Mouse (Mus musculus) forelimb bud, embryonic 11.5 days (tissue): ENCODE results near the gene Smo.
A peak's percentile ranks its signal among the peaks of the same experiment; 100 is the strongest.
"Not testable (repeated sequence)": the region's sequence is repeated elsewhere in the genome, so short reads cannot be mapped to it uniquely, and the experiment has no call there.

Source experiments
- DNase-seq: peaks from one replicate; pipeline ENCODE4 v3.0.0-alpha.2; 2012; ENCODE audit warnings: low read depth, low spot score

Smo gene

DNA sequence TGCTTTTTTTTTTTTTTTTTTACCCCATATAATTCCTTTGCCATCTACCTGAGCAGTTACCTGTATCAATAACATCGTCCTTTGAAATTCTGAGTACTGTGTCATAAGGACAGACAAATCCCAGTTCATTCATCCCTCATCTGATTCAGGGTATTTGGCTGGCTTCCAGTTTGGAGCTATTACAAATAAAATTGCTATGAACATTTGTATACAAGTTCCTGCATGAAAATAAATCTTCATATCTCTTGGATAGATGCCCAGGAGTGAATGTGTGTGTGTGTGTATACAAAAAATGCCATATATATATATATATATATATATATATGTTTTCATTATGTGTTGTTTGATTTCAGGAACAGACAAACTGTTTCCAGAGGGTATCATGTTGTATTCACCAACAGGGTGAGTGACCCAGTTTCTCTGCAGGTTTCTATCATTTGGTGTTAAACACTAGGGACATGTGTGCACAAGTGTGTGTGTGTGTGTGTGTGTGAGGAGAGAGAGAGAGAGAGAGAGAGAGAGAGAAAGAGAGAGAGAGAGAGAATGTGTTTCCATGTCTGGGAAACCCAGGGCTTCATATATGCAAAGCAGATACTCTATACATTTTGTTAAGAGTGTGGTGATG is 8.6 kb upstream of the Smo start:
- DNase-seq: no peak

- no peak for DNase-seq
Observed at GRCm38 (mm10) chr6:29728035-29728434, 7.3 kb upstream of the Smo start.

- DNase-seq: no peak
Observed at GRCm38 (mm10) chr6:29729491-29729890, 5.8 kb upstream of the Smo start.

DNA sequence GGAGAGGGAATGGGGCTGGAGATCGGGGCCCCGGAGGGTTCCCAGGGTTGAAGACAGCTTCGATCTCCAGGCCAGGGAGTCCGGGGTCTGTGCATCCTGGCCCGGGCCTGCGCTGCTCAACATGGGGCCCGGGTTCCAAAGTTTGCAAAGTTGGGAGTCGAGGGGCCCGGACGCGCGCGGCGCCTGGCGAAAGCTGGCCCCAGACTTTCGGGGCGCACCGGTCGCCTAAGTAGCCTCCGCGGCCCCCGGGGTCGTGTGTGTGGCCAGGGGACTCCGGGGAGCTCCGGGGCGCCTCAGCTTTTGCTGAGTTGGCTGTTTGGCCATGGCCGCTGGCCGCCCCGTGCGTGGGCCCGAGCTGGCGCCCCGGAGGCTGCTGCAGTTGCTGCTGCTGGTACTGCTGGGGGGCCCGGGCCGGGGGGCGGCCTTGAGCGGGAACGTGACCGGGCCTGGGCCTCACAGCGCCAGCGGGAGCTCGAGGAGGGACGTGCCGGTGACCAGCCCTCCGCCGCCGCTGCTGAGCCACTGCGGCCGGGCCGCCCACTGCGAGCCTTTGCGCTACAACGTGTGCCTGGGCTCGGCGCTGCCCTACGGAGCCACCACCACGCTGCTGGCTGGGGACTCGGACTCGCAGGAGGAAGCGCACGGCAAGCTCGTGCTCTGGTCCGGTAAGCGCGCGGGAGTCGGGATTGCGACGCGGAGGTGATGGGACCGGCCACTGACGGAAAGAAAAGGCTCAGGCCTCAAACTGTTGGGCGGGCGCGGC is 567 bp downstream of the Smo start:
- DNase-seq: peak; percentile 58

GRCm38 (mm10) chr6:29736610-29737458 is 1.5 kb downstream of the Smo start:
- DNase-seq: no peak

DNA sequence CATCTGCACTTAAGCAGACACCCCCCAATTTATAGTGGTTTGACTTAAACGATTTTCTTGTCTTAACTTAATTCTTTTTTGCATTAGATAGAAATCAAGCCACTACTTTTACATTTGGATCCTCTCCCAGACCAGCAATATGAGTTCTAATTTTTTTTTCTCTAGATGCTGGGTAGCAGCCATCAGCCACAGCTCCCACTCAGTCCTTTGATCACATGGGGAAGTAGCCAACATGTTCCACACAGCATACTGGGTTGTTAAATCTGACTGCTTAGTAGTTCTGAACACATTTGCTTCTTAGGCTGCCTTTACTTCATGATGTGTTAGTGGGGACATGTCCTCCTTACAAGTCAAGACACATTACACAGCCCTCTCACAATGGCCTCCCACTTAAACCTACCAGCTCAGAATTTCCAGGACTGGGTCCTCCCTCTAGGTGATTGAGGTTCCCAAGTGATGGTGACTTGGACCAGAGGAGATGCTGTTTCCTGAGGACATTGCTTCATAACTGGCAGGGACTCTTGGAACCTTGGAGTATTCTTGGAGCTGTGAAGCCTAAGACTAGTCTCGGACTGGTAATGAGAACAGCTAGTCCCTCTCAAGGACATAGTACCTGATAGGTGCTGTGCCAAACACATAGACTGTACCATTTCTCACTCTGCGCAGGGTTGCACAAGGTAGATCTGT is 16.3 kb downstream of the Smo start:
- no peak for DNase-seq

- no peak for DNase-seq
Observed at GRCm38 (mm10) chr6:29753336-29753735, 18.0 kb downstream of the Smo start.

DNA sequence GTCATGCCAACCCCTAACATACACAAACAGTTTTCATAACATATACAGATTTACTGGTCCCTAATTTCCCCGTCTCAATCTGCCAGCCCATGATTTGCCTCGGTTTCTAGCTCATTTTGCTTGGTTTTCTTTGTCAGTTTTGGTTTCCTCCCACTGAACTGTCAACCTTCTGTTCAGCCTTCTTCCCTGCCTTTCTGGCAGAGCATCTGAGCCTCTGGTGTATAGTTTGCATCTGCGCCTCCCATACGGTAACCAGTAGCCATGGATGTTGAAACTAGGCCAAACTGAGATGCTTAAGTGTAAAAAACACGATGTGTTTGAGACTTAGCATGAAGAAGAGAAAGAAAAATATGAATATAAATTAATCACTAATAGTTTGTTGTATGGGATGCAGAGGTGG is 20.7 kb downstream of the Smo start:
- no peak for DNase-seq

- DNase-seq: no peak
Observed at GRCm38 (mm10) chr6:29756476-29756875, 21.2 kb downstream of the Smo start.

GRCm38 (mm10) chr6:29758417-29758816 is 23.1 kb downstream of the Smo start:
- DNase-seq: peak; percentile 85

DNA sequence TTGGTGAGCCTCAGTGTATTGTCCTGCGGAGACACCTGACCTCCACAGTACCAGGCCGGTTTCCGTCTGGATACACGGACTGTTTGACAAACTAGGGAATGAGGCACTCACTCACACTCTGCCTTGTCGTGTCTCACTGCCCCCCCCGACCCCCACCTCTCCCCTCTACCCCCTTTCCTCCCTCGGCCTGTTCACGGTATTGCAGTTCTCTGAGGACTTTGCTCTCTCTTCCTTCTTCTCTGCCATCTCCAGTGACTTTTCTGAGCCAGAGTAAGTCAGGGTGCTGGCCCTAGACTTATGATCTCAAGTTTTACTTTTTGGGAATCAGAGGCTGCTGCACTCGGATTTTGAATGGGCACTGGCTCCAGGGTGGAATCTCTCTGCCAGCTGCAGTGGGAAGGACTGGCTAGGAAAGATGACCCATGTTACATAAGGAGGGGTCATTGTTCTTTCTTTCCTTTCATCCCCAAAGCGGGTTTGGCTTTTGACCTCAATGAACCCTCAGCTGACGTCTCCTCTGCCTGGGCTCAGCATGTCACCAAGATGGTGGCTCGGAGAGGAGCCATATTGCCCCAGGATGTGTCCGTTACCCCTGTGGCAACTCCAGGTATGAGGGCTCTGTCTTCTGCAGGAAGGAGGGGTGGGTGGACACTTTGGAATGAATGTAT is 23.8 kb downstream of the Smo start:
- no peak for DNase-seq

DNA sequence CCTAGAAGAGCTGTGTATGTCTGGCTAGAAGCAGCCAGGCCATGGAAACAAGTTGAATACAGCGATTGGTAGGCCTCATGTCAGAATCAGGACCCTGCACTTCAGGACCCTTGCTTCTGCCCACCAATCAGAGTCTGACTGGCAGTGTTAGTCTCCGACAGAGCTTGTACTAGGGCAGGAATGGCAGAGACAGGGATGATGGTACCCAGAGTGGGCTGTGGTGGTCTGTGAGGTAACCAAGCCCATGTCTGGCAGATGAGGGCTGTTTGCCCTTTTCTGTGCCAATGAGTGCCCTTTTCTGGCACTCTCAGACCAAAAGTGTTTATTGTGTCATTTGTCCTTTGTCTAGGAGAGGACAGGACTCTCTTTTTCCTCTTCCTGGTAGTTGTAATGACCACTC is 25.1 kb downstream of the Smo start:
- not testable (repeated sequence) for DNase-seq

GRCm38 (mm10) chr6:29761282-29761681 is 26.0 kb downstream of the Smo start:
- no peak for DNase-seq

- peak; percentile 35 for DNase-seq
Observed at GRCm38 (mm10) chr6:29762524-29762923, 27.2 kb downstream of the Smo start.

DNA sequence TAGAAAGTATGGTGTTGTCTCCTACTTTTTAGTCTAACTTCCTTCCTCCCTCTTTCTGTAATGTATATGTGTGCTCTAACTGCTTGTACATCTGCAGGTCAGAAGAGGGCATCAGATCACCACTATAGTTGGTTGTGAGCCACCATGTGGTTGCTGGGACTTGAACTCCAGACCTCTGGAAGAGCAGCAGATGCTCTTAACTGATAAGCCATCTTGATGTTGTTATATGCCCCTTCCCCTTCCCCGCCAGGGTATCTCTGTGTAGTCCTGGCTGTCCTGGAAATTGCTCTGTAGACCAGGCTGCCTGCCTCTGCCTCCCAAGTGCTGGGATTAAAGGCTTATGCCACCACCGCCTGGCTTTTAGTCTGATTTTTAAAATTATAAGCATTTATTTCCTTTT is 31.6 kb downstream of the Smo start:
- no peak for DNase-seq

DNA sequence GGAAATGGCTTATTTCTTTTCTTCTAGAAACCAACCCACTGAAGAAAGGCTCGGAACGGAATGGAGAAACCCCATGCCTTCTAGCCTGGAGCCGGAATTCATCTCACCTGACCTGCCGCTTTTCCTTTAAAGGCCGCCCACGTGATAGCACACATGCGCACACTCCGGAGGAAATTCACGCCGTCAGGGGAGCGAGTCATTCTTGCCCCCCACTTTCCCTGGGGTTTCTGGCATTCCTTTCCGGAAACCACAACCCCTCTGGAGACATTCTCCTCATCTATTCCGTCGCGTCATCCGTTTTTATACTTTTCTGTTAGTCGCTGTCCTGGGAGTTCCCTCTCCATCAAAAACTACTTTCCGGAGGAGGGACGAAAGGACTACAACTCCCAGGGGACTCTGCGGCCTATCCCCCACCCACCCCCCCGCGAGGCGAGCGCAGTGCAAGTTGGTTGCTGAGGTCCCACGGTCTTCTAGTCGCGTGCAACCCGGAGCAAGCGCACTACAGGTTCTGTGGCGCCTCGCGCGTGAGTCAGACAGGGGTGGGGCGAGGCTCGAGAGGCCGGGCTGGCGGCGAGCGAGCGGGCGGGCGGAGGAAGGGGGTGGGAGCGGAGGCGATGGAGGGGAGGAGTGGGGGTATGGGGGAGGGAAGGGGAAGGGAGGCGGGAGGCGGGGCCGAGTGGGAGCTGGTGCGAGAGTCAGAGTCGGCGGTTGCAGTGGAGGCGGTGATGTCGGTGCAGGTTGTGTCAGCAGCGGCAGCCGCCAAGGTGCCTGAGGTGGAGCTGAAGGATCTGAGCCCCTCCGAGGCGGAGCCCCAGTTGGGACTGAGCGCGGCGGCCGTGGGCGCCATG is 32.7 kb downstream of the Smo start, which contains the start of gene Ahcyl2:
Gene Ahcyl2 (plus strand): TSS at position 199 of the 848 bp plus-strand sequence.
- DNase-seq: peak; percentile 95

DNA sequence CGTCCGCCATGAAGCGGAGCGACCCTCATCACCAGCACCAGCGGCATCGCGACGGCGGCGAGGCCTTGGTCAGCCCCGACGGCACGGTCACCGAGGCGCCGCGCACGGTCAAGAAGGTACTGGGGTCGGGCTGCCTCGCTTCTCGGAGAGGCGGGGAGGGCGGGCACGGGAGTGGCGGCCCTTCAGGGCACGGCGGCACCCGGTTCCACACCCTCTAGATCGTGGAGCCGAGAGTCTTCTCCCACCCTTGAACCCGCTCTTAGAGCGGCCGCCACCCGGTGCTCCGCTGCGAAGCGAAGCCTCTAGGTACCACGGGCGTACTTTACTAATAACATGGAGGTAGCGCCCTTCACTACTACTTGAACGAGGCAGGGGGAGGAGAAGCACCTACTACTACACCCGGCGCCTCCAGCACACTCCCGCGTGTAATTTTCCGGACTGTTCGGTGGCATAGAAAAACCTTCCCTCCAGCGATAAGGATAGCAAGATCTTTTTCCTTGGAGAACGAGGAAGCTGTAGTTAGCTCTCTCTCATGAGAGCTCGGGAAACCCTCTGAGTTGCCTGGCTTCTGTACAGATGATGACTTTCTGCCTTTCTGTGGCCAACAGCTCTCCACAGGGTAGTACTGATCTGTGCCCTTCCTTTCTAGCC is 33.6 kb downstream of the Smo start:
- DNase-seq: peak; percentile 25

DNA sequence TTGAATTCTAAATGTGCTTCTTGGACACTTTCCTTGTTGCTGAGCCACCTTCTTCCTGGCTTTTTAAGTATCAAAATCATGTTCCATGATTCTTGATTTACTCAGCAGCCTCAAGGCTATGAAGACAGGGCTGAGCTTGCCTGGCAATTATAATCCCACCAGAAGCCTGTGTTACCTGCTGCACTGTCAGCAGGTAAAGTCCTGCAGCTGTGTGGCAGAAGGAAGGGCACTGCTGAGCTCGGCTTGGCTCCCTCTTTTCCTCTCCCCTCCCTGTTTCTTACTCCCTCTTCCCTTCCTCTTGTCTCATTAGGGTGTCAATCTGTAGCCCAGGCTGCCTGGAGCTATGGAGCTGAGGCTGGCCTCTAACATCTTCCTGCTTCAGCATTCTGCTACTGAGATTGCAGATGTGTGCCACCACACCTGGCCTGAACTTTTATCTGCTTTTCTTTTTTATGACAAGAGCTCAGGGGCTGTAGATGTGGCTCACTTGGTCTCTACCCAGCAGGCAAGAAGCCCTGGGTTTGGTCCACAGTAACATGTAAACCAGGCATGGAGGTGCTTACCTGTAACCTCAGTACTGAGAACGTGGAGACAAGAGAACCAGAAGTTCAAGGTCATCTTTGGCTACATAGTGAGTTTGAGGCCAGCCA is 35.5 kb downstream of the Smo start:
- DNase-seq: no peak

DNA sequence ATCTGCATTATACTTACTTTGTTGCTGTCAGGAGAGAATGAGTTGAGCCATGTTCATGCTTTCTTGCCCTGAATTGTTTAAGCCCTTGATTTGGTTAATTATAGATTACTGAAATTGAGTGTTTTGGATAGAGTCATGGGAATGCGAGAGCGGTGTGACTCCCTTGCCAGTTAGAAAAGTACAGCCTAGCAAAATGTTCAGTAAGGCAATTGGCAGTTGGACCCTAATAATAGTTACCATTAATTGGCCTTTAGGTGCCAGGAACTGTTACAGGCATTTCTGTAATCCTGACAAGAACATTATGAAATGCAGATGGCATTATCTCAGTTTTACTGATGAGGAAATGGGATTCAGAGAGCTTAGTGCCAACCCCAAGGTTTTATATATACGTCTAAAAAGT is 36.9 kb downstream of the Smo start:
- no peak for DNase-seq
